Mouse (Mus musculus) heart, embryonic 16.5 days (tissue): ENCODE data around the gene Secisbp2l. TPM values are rescaled to one million over a fixed set of nuclear protein-coding genes. Genes with fewer than 3 reads are reported as not detected.

Experiments
- ATAC-seq: fragments of 200-750 bp; cut with Nextera tagmentation; replicated peaks from 2 replicates; pipeline ENCODE4 v1.8.0; 2017; ENCODE audit warnings: moderate number of reproducible peaks; ENCODE audit not compliant: insufficient read depth, low FRiP score; ENCODE audit errors: extremely low read depth
- H3K27ac ChIP-seq: fragments of 300-500 bp; sonication (generic); 2 replicates; pipeline ENCODE4 v1.5.1; 2014; ENCODE audit warnings: mild to moderate bottlenecking, low read length, control low read depth, moderate library complexity
- H3K27me3 ChIP-seq: fragments of 300-500 bp; sonication (generic); 2 replicates; pipeline ENCODE4 v1.6.1; 2014; ENCODE audit warnings: low read length, mixed read lengths; ENCODE audit not compliant: control insufficient read depth, insufficient read depth
- H3K36me3 ChIP-seq: fragments of 300-500 bp; sonication (generic); 2 replicates; pipeline ENCODE4 v1.6.1; 2014; ENCODE audit not compliant: control insufficient read depth, insufficient read depth
- H3K4me1 ChIP-seq: fragments of 300-500 bp; sonication (generic); 2 replicates; pipeline ENCODE4 v1.6.1; 2014; ENCODE audit warnings: low read length, mixed read lengths; ENCODE audit not compliant: control insufficient read depth, insufficient read depth
- H3K4me2 ChIP-seq: fragments of 300-500 bp; sonication (generic); 2 replicates; pipeline ENCODE4 v1.6.1; 2014; ENCODE audit warnings: low read depth, mild to moderate bottlenecking, control low read depth, low read length
- H3K4me3 ChIP-seq: fragments of 300-500 bp; sonication (generic); 2 replicates; pipeline ENCODE4 v1.5.1; 2014; ENCODE audit warnings: mild to moderate bottlenecking, control low read depth, low read length
- H3K9ac ChIP-seq: fragments of 300-500 bp; sonication (generic); 2 replicates; pipeline ENCODE4 v1.6.1; 2014; ENCODE audit warnings: low read length, control low read depth
- H3K9me3 ChIP-seq: fragments of 300-500 bp; sonication (generic); replicated peaks from 2 replicates; pipeline ENCODE4 v1.6.1; 2016; ENCODE audit warnings: low read length; ENCODE audit not compliant: control insufficient read depth
- WGBS: fragments of 180-500 bp; shearing (Covaris S2); extraction: QIAGEN DNeasy Blood & Tissue Kit; methylation state at CpG from one replicate; pipeline ENCODE4 v1.1.7; 2014; 5-methylcytosine and 5-hydroxymethylcytosine counted together
- polyA plus RNA-seq: library from polyadenylated mRNA; unstranded; fragments of >200 nt; fragmentation: Nextera tagmentation; extraction: Ambion mirVana; gene quantifications from 2 replicates; pipeline ENCODE4 v1.2.1, GENCODE M21; 2015

The Secisbp2l gene
- polyA plus RNA-seq, 1 experiment from 2014 or later, result 13.1 TPM

- no peak for ATAC-seq
- Histone ChIP-seq H3K36me3 (peaks cover 12% of the 10 kb centered on the region), H3K9ac (no peak overlapping the region), H3K27me3 (no peaks in the 10 kb centered on the region), H3K4me2 (no peak overlapping the region), H3K4me1 (peaks cover 5% of the 10 kb centered on the region; the same call in 1 of the 2 replicates), H3K4me3 (no peak overlapping the region), H3K9me3 (no peaks in the 10 kb centered on the region), H3K27ac (no peak overlapping the region)
- 57% methylated on average over 2 of the region's 2 CpGs for WGBS
Observed at GRCm38 (mm10) chr2:125735333-125736024, 47.2 kb downstream of the Secisbp2l start.

DNA sequence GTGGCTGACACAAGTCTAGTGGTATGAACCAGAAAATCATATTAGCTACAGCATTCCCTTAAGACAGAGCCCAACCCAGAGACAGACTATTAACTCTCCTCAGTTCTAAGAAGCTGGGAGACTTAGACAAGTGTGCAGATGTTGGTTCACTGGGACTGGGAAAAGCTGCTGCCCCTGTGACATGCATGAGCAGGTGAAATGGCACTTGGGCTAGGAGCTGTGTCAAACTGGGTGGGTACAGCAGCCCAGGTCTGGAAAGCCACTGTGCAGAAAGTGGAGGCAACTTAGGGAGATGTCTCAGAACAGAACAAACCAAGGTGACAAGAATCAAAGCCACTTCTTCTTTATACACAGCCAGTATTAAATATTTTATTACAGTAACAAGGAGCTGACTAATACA lies 47.9 kb downstream of the Secisbp2l start:
- Histone ChIP-seq H3K9ac (no peak overlapping the region), H3K27me3 (no peaks in the 10 kb centered on the region), H3K4me2 (no peak overlapping the region), H3K27ac (no peak overlapping the region), H3K9me3 (no peaks in the 10 kb centered on the region), H3K36me3 (peaks cover 7% of the 10 kb centered on the region), H3K4me3 (no peak overlapping the region), H3K4me1 (peaks cover 5% of the 10 kb centered on the region; the same call in 1 of the 2 replicates)
- no peak for ATAC-seq

DNA sequence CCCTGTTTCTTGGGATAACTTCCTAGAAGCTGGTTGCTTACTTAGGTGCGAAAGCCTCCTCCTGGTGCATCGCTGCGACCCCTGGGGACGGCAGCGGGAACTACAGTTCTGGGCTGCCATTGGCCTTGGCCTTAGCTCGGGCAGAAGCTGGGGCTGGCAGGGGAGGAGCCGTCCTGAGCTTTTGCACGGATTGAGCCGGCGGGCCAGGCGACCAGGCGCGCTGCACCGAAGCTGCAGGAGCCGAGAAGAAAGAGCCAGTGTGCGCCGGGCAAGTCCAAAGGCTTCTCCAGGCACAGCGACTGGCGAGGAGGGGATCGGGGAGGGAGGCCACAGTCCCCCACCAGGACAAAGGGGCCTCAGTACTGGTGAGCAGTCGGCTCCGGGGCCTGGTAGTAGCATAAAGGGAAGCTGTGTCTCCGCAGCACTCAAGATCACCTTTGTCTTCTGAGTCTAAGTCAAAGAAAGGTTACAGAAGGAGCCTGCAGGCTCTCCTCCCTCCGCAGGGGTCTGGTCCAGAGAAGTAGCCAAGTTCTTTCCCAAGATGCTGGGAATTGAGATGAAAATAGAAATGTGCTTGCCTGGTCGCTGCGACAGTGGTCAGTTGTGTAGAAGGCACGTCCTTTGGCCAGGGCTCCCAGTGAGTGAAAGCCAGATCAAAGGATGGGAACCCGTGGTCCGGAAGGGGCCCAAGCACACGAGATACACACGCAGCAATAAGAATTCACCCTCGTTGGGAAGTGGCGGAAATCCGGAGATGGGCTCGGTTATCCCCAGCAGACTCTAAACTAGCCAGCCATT lies 50.7 kb downstream of the Secisbp2l start:
- no peaks in the 10 kb centered on the region for H3K27me3 ChIP-seq
- 7% methylated on average over 35 of the region's 35 CpGs for WGBS
- peak overlapping the region; percentile 65 for H3K27ac ChIP-seq
- H3K9ac ChIP-seq, result peak overlapping the region; percentile 91
- ATAC-seq, result peak; percentile 92
- no peaks in the 10 kb centered on the region for H3K9me3 ChIP-seq
- peaks cover 5% of the 10 kb centered on the region; the same call in 1 of the 2 replicates for H3K4me1 ChIP-seq
- peak overlapping the region; percentile 60 for H3K4me3 ChIP-seq
- H3K4me2 ChIP-seq, result peak overlapping the region; percentile 91
- no peaks in the 10 kb centered on the region for H3K36me3 ChIP-seq

- no peaks in the 10 kb centered on the region for H3K36me3 ChIP-seq
- no peaks in the 10 kb centered on the region for H3K9me3 ChIP-seq
- peaks cover 15% of the 10 kb centered on the region for H3K27me3 ChIP-seq
- H3K4me1 ChIP-seq, result peaks cover 10% of the 10 kb centered on the region
- H3K9ac ChIP-seq, result peak overlapping the region; percentile 64
- peak overlapping the region; percentile 99 for H3K4me2 ChIP-seq
- H3K4me3 ChIP-seq, result peak overlapping the region; percentile 63
- no peak overlapping the region for H3K27ac ChIP-seq
- ATAC-seq, result no peak
- WGBS, result 5% methylated on average over 16 of the region's 16 CpGs
Observed at GRCm38 (mm10) chr2:125724546-125725114, 58.0 kb downstream of the Secisbp2l start.

GRCm38 (mm10) chr2:125724086-125724430 lies 58.6 kb downstream of the Secisbp2l start, which contains the start of gene Shc4:
TSS of gene Shc4 (minus strand) at chr2:125724148.
- Histone ChIP-seq H3K27ac (no peak within 1 kb of the TSS), H3K9ac (peak within 1 kb of the TSS; percentile 64), H3K4me3 (peak within 1 kb of the TSS; percentile 63), H3K4me1 (peaks cover 10% of the 10 kb centered on the region), H3K4me2 (peak within 1 kb of the TSS; percentile 99), H3K27me3 (peaks cover 15% of the 10 kb centered on the region), H3K9me3 (no peaks in the 10 kb centered on the region), H3K36me3 (no peaks in the 10 kb centered on the region)
- WGBS, result under 1% methylated on average over 15 of the region's 15 CpGs
- ATAC-seq, result peak; percentile 44

DNA sequence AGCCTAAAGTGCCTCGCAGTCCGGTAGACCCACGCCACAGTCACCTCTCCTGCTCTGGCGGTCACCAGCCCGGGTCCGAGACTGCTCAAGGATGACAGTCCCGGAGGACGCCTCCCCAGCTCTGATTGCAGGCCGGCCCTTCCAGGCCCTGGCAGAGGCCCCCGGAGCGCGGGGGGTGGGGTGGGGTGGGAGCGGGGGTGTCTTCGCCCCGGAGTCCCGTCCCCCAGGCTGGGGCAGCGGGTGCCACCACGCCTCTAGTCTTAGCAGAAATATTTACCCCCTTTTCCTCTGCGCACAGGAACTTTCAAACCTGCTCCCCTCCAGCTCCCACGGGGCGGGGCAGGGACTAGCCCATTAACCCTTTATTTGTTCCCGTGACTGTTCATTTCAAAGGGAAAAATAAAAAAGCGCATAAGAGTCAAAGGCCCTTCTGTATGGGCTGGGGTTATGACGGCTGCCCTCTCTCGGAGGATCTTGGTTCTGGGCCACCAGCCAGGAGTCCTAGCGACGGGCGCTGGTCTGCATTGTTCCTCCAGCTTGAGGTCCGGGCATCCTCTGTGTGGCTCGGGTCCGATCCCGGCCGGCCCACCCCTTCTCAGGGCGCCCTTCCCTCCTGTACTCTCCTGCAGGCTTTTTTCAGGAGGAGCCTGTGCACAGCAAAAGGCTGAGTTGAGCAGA lies 59.1 kb downstream of the Secisbp2l start:
- Histone ChIP-seq H3K27ac (no peak overlapping the region), H3K9me3 (no peaks in the 10 kb centered on the region), H3K4me3 (peak overlapping the region; percentile 63), H3K27me3 (peaks cover 15% of the 10 kb centered on the region), H3K4me2 (peak overlapping the region; percentile 99), H3K4me1 (peaks cover 10% of the 10 kb centered on the region), H3K9ac (peak overlapping the region; percentile 64), H3K36me3 (no peaks in the 10 kb centered on the region)
- under 1% methylated on average over 34 of the region's 34 CpGs for WGBS
- ATAC-seq, result peak; percentile 73

- H3K9me3 ChIP-seq, result no peaks in the 10 kb centered on the region
- H3K4me2 ChIP-seq, result peak overlapping the region; percentile 99
- H3K4me1 ChIP-seq, result peaks cover 10% of the 10 kb centered on the region
- H3K4me3 ChIP-seq, result peak overlapping the region; percentile 63
- H3K36me3 ChIP-seq, result no peaks in the 10 kb centered on the region
- WGBS, result 1% methylated on average over 18 of the region's 18 CpGs
- peak overlapping the region; percentile 64 for H3K9ac ChIP-seq
- peak; percentile 54 for ATAC-seq
- peaks cover 15% of the 10 kb centered on the region for H3K27me3 ChIP-seq
- H3K27ac ChIP-seq, result no peak overlapping the region
Observed at GRCm38 (mm10) chr2:125723086-125723407, 59.6 kb downstream of the Secisbp2l start.

DNA sequence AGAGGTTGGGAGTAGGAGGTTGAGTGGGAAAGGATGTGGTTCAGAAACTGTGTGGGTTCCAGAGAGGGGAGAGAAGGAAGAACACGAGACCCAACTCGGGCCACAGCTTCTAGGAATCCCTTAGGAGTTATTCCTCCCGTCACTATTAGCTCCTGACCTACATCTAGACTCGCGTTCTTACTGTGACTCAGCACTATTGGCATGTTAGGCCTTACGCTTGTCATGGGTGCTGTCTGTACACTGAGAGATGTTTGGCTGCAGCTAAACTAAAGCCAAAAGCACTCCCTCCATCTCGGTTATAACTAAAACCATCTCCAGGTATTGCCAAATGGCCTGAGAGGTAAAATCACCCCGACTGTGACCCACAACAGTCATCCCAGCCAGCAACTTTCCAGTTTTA lies 66.1 kb downstream of the Secisbp2l start:
- Histone ChIP-seq H3K9ac (no peak overlapping the region), H3K27ac (no peak overlapping the region), H3K4me1 (no peaks in the 10 kb centered on the region), H3K36me3 (no peaks in the 10 kb centered on the region), H3K27me3 (peaks cover 4% of the 10 kb centered on the region), H3K9me3 (no peaks in the 10 kb centered on the region), H3K4me2 (no peak overlapping the region), H3K4me3 (no peak overlapping the region)
- 74% methylated on average over 8 of the region's 8 CpGs for WGBS
- no peak for ATAC-seq
